Mouse (Mus musculus): ENCODE data around the gene Mlec.

Gene Mlec

GRCm38 (mm10) chr5:115158040-115158983 lies at the start of gene Mlec:
Gene Mlec, minus strand, starts transcription at chr5:115158179.
- in situ Hi-C loops (cut with MboI; ENCODE audit: low sequenced_read_pairs) = no loop called here

- in situ Hi-C loops (cut with MboI; ENCODE audit: low sequenced_read_pairs) = no loop called here
Observed at GRCm38 (mm10) chr5:115207244-115207643, 49.3 kb upstream of the Mlec start.

- in situ Hi-C loops (cut with MboI; ENCODE audit: low sequenced_read_pairs) = no loop called here
Observed at GRCm38 (mm10) chr5:115204562-115205311, 46.8 kb upstream of the Mlec start.

- in situ Hi-C loops (cut with MboI; ENCODE audit: low sequenced_read_pairs) = no loop called here
Observed at GRCm38 (mm10) chr5:115203735-115204561, 46.0 kb upstream of the Mlec start.

DNA sequence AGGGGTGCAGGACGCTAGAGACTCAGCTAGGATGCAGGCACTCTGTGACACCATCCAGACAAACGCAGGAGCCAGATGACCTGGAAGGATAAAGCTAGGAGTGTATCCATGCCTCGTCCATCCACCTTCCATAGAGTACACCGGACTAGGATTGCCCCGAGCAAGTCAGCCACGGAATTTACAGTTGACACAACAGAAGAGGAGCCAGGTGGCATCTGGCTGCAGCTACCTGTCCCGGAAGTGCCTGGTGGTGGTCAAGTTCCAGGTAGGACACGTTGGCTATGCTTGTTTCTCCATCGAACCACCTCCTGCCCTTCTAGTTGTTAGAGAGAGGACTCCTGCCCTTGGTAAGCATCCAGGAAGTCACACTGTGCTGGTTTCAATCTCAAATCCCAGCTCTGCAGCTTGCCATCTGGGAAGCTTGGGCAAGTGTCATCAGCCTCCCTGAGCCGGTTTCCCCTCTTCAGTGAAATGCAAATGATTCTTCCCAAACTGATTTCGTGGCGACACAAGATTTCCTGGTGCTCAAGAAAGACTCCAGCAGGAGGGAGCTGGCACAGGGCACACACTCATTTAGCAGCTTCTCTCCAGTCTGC lies 36.7 kb upstream of the Mlec start:
- in situ Hi-C loops (cut with MboI; ENCODE audit: low sequenced_read_pairs) = no loop called here

DNA sequence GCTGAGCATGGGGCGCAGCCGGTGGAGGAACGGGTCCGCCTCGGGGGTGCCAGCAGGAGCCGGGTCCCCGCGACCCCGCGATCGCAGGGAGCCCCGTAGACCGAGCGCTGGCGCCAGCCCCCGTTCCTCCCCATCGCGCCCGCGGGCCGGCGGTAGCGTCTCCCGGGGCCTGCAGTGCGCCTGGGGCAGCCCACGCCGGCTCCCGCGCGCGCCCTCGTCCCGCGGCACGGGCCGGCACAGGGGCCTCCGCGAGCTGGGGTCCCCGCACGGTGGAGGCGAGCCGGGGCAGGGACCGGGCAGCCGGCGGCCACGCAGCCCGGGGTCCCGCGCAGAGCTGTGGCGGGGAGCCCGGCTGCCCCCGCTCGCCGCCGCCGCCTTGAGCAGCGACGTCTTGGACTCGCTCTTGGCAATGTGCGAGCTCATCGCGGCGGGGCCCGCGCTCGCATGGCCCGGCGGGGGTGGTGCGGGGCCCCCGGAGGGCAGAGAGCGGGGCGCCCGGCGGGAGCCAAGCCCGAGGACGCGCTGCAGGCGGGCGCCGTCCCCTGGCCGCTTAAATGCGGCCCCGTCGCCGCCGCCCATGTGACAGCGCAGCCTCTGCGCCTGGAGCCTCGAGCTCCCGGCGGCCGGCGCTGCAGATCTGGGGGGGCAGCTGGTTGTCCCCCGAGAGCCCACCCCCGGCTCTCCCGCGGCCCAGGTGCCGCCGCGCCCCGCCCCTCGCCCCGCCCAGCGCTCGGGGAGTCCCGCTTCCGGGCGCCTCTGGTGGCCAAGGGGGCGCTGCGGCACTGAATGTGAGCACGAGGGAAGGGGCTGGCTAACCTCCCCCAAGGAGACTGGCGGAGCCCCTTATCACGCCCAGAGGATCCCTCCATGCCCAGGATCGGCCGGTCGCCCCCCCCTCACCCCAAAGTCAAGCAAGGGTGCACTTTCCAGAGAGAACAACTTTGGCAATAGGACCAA lies 36.0 kb upstream of the Mlec start, which contains the start of gene Cabp1:
Cabp1 (minus strand) TSS at position 713 of the 957 bp plus-strand sequence.
- in situ Hi-C loops (cut with MboI; ENCODE audit: low sequenced_read_pairs) = no loop called here

DNA sequence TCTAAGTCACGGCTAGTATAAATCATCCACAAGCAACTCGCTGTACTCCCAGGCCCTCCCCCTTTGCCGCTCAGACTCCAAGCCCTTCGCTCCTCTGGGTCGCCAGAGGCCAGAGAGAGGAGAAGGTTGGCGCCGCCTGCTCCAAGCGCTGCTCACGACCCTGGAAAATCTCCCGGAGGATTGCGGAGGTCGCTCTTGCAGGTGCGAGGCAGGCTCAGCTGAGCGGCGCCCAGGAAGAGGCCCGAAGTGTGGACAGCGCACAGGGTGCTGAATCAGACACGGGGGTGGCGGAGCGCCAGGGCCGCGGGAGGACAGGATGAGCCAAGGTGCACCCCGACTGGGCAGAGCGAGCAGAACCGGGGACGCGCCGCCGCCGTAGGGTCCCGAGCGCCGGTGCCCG lies 35.2 kb upstream of the Mlec start:
- in situ Hi-C loops (cut with MboI; ENCODE audit: low sequenced_read_pairs) = no loop called here

DNA sequence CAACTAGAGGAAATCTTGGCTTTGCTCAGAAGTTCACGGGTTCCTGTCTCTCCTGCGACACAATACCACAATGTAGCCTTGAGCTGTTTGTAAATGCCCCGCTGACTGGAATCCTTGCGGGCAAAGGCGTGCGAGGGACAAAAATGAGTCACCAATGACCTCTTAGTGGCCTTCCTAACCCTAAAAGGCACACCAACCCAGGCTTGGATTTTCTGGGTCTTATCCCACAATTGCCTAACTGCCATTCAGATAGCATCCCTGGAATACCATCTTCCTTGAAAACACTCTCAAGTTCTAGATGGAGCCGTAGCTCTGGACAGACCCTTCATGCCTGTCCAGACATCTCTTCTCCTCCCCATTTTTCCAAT lies 34.8 kb upstream of the Mlec start:
- in situ Hi-C loops (cut with MboI; ENCODE audit: low sequenced_read_pairs) = no loop called here

- in situ Hi-C loops (cut with MboI; ENCODE audit: low sequenced_read_pairs) = no loop called here
Observed at GRCm38 (mm10) chr5:115191880-115192827, 34.2 kb upstream of the Mlec start.

GRCm38 (mm10) chr5:115190081-115190480 lies 32.1 kb upstream of the Mlec start:
- in situ Hi-C loops (cut with MboI; ENCODE audit: low sequenced_read_pairs) = no loop called here

DNA sequence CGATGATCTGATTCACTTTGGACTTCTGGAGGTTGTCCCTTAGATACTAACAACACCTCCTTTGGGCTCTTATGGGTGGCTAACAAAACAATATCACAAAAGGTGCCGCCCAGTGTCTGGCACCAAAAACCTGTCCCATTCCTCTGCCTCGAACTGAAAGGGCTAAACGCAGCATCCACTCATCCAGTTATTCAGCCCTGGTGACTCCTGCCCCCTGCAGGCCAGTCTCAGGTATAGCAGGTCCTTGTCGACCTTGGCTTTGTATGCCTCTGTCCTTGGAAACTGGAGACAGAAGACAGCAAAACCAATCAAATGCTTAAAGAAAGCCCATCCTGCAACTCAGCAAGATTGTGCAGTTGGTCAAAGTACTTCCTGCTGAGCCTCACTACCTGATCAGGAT lies 30.8 kb upstream of the Mlec start:
- in situ Hi-C loops (cut with MboI; ENCODE audit: low sequenced_read_pairs) = no loop called here

DNA sequence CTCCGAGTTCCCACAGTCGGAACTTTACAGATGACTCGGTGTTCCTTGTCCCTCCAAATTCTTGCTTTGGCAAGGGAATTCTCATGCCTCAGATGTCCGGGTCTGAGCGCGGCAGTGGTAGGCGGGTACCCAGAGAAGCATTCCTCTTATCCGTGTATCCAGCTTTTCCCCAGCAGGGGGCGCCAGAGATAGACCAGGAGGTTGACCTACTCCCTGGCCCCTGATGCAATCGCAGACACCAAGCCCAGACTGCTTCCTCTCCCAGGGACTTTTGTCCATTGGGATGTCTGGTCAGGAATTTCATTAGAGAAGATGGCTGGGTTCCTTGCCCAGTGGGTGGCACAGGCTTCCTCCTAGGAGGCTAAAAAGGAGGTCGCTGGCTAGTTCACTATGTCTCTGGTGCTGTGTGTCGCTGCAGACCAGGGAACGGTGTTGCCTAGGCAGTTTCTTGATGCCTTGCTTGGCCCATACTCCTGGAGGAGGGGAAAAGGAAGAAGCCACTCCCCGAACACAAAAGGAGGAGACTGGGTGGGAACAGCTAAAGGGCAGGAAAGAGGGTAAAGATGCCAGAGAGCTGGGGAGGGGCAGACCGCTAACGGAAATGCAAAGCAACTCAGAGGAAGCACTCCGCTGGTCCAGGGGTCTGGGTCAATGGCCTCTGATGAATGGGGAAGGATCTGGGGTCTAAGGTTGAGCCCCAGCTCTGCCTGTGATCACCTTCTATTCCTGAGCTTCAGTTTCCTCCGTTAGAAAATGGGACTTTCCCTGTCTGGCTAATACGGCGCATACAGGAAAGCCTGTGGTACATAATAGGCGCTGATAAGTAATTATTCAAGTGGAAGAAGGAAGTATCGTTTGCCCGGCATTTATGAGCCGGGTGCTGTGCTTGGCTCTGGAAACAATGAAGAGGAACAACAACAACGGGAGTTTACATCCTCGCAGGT lies 29.5 kb upstream of the Mlec start:
- in situ Hi-C loops (cut with MboI; ENCODE audit: low sequenced_read_pairs) = no loop called here

DNA sequence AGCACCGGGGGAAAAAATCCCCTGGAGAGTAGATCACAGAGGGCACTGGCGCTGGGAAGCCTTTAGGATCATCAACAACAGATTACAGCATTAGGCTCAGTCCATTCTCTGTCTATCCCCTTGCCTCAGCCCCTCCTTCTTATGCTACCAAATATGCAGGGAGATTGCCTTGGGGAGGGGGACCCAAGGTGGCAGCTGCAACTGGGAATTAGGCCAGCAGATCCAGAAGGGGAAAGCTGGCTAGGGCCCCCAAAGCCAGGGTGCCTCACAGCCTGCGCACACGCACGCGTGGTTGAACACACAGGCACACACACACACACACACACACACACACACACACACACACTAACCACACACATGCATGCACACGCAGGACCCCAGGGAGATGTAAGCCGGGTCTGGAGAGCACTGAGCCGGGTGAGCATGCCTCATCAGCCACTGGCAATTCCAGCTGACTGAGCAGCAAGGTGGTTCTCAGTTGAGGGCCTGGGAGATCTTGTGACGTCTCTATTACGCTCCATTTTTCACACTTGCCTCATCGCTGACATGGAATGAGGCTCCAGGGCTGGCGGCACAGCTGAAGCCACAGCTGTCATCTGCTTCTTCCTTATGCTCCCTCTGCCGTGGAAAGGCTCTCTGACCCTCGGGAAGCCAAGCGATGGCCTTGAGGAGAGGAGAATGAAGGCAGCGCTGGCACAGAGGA lies 28.5 kb upstream of the Mlec start:
- in situ Hi-C loops (cut with MboI; ENCODE audit: low sequenced_read_pairs) = no loop called here

DNA sequence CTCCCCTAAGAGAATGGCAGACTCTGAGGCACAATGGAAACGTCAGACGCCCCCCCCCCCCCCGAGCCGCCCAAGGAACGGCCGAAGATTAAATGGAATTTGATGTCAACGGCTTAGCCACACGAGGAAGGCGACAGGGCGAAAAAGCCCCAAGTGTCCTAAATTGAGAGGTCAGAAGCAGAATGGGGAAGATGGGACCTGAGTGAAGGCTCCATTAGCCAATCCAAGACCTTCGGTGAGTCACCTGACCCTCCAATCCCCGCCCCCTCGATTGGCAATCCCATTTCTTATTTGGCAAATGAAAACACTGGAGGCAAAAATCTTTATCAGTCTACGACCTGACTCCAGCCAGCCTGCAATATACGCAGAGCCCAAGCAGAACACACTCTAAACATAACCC lies 26.7 kb upstream of the Mlec start:
- in situ Hi-C loops (cut with MboI; ENCODE audit: low sequenced_read_pairs) = no loop called here

DNA sequence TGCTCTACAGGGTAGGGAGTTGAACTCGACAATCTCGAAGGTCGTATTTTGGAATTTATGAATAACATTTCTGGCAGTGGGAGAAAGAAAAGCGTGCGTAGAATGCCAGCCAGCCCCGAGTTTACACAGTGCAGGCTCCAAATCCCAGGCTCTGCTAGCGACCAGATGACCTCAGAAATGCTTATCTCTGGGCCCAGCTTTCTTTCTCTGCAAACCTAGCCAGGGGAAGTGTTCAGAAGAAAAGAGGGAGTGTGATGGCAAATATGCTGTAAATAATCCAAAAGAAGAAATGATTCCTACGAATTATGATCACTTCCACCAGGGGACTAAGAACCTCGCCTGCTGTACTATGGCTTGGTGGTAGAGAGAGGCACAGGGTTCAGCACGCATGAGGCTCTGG lies 25.5 kb upstream of the Mlec start:
- in situ Hi-C loops (cut with MboI; ENCODE audit: low sequenced_read_pairs) = no loop called here

- in situ Hi-C loops (cut with MboI; ENCODE audit: low sequenced_read_pairs) = no loop called here
Observed at GRCm38 (mm10) chr5:115182925-115183324, 24.9 kb upstream of the Mlec start.
